Mouse (Mus musculus) adrenal gland, adult 18-20 months (tissue): ENCODE data around the gene Tpm3. TPM values are rescaled to one million over a fixed set of nuclear protein-coding genes. Genes with fewer than 3 reads are reported as not detected.

Experiments used
- DNase-seq, 2 experiments: peaks; one replicate each; pipeline ENCODE4 v3.0.0; 2021 to 2022; ENCODE audit warnings: low spot score in 2 of 2
- microRNA-seq, 2 experiments: library from miRNA; unstranded; fragments of <30 nt; microRNA quantifications; one replicate each; pipeline ENCODE4 v1.2.0; 2021; ENCODE audit warnings: borderline number of aligned reads in 2 of 2
- total RNA-seq, 2 experiments: library from RNA; stranded (reverse); gene quantifications; 1 replicate in 1 of 2; 2 replicates in 1 of 2; pipeline ENCODE4 v1.2.3; 2021

Gene Tpm3
- total RNA-seq, 2 experiments from 2014 or later = 169 to 191 TPM

DNA sequence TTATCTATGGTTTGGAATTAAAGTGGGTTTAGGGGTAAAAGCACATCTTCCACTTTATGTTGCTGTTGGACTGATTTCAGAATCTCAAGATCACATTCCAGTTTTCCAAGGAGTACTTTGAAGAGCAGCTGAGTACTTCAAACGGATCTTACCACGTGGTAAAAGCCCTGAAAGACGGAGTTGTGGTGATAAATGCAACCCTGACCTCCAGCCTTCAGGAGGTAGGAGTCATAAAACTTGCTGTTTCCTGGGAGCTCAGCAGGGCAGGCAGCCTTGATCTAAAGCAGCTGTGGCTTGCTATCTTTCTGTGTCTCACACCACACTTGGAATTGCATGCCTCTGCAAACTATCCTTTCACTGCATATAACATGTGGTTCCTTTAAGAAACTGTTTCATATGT is 62.0 kb downstream of the Tpm3 start:
- DNase-seq = no peak

DNA sequence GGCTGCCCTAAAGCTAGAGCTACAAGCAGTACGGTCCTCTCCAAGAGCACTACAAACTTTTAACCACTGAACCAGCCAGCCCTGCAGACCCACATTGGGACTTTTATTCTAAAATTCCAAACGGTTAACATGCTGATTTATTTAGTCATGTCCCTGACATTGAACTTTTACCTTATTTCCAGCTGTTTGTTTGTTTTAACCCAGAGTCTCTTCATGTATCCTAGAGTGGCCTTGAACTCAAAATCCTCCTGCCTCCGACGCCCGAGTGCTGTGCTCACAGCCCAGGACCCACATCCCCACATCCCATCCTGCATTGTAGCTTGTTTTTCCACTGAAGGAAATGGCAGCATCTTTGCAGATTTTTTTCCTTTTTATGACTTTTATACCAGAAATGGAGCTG is 62.5 kb downstream of the Tpm3 start:
- DNase-seq = no peak

DNA sequence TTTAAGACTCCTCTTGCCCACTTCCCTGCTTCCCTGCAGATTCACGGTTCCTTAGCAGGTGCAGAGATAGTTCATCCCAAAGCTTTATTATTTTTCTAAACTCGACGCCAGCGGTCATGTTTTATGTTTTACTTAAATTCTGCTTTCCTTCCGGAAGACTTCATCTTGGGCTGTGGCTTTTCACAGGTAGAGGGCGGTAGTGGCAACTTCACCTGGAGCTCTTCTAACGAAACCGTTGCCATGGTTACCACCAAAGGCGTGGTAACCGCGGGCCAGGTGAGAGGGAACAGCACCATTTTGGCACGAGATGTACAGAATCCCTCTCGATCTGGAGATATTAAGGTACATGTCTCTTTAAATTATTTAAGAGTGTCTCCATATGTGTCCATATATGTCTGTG is 64.2 kb downstream of the Tpm3 start:
- no peak for DNase-seq

DNA sequence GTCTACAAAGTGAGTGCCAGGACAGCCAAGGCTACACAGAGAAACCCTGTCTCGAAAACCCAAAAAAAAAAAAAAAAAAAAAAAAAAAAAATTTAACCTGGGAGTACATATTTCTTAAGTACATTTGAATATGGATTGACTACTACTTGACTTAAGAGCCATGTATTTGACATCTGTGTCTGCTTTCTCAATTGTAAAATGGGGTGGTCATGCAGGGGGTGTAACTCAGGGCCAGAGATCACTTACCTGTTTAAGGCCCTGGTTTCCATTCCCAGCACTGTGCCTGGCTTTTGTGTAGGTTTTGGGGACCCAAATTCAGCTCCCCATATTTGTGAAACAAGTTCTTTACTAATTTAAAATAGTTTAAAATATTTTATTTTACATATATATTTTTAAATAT is 65.2 kb downstream of the Tpm3 start:
- no peak for DNase-seq

DNA sequence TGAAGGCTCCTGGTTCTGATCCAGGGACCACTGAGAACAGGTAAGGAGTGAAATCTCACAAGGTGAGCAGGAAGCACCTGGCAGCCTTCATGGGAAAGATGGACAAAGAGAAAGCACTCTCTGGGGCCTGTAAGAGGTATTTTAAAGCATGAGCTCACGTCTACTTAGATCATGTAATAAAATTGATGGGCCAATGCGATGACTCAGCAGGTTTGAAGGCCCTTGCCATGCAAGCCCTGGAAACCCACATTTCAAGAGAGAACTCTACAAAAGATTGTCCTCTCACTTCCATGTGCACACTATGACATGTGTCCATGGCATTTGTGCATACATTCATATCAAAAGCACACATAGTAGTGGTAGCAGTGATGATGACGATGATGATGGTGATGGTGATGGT is 67.5 kb downstream of the Tpm3 start:
- DNase-seq = no peak

DNA sequence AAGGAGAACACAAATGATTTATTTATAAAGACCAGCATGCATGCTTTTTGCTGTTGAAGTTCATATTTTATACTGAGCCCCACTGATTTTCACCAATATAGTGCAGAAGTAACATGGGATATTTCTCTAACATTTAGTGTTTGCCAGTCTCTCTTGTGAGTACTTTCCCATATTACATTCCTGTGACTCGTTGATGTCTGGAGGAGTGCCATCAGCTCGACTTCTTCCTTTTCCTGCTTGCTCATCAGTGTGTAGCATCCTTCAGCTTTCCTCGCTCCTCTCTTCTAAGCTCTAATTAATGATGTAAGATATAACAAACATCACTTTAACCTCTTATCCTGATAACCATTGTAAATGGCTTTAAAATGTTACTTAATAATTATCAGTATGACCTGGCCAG is 73.0 kb downstream of the Tpm3 start:
- no peak for DNase-seq

DNA sequence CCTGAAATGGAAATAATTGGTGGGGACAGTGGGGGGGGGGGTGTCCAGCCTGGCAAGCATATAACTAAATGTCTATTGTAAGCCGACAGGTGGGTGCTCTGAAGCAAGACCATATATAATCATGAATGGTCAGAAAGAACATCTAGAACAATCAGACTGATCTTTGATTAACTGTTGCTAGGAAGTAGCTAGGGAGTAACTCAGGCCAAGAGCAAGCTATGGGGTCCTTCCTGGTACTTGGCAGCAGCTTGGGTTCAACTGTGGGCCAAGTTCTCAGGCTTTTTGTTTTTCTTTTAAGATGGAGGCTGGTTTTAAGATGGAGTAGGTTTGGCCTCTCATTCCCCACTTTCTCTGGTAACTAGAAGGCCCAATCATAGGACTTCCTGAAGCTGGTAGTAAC is 74.2 kb downstream of the Tpm3 start:
- no peak for DNase-seq

Small RNA genes within 50 kb of the gene (microRNA-seq; reads per million reads assigned to microRNA genes)
- 14.7 to 27.9 reads per million in 2 experiments for gene Mir190b

Other genes with a start within 250 kb of the Tpm3 start
- gene She, start 241.3 kb upstream of the Tpm3 start, total RNA-seq = 1 to 10 TPM; 7.1 to 7.3 TPM
- 10 to 100 TPM in 1 of 2 experiments, 1 to 10 TPM in 1; 7.8 to 13.9 TPM for gene Il6ra, start 159.5 kb upstream of the Tpm3 start, total RNA-seq
- gene Atp8b2, start 109.1 kb upstream of the Tpm3 start, total RNA-seq = 10 to 100 TPM; 26.5 to 39.9 TPM
- gene Hax1, start 73.9 kb upstream of the Tpm3 start, total RNA-seq = 100 to 1,000 TPM; 150 to 153 TPM
- 10 to 100 TPM; 88.2 to 89.0 TPM for gene 4933434E20Rik, start 21.0 kb upstream of the Tpm3 start, total RNA-seq
- 100 to 1,000 TPM; 142 to 156 TPM for gene Ubap2l, start 20.0 kb upstream of the Tpm3 start, total RNA-seq
- under 1 TPM; 0.48 to 0.53 TPM for gene Nup210l, start 31.5 kb downstream of the Tpm3 start, total RNA-seq
- gene Rps27, start 141.0 kb downstream of the Tpm3 start, total RNA-seq = 1,000 to 10,000 TPM; 2,116 to 2,128 TPM
- 10 to 100 TPM; 21.1 to 30.8 TPM for gene Rab13, start 141.0 kb downstream of the Tpm3 start, total RNA-seq
- 10 to 100 TPM; 66.2 to 72.2 TPM for gene Jtb, start 158.9 kb downstream of the Tpm3 start, total RNA-seq
- gene Creb3l4, start 170.9 kb downstream of the Tpm3 start, total RNA-seq = under 1 TPM; 0.36 to 0.38 TPM
- gene Slc39a1, start 175.5 kb downstream of the Tpm3 start, total RNA-seq = 100 to 1,000 TPM; 115 to 116 TPM
- 10 to 100 TPM; 48.5 to 51.0 TPM for gene Crtc2, start 181.5 kb downstream of the Tpm3 start, total RNA-seq
- gene Dennd4b, start 192.5 kb downstream of the Tpm3 start, total RNA-seq = 1 to 10 TPM; 8.6 to 9.1 TPM
- 10 to 100 TPM; 50.0 to 64.5 TPM for gene Gatad2b, start 220.5 kb downstream of the Tpm3 start, total RNA-seq